Mouse (Mus musculus): ENCODE measurements around the gene Lrrc7. TPM values are rescaled to one million over a fixed set of nuclear protein-coding genes. Genes with fewer than 3 reads are reported as not detected.

Lrrc7 gene
- polyA plus RNA-seq, 2 experiments: 1.0 to 1.5 TPM

DNA sequence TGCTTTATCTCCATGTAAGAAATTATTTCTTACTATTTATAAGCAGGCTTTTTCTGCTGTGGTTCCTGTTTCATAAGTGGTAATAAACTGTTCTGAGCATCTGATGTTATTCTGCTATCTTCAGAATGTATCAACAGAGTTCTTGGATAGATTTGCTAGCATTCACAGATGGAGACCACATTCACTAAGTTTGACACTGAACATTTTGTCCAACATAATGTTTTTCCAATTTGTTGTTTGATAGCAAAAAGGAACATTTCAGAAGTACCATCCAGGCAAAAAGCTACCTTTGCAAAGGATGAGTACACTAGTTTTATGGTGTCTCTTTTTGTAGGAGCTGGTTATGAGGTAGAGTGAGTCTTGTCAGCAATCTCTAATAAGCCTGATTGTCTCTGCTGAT, 170.5 kb downstream of the Lrrc7 start:
- no peak overlapping the region for H3K27ac ChIP-seq (replicated peaks; ENCODE audit: low read depth, low read length)

DNA sequence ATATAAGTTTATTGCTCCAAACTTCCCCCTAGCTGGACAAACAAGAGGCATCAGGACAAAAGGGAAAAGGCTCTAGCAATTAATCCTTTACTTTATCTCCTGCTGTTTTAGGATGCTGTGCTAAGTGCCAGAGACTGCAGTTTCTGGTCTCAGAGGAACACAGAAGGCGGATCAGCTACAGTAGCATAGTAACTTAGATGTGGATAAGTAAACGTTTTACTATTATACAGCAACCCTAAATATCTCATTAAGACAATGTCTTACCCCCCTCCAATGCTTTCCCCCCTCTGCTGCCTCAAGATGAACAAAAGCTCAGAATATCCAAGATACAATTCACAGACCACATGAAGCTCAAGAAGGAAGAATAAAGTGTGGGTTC, 174.0 kb downstream of the Lrrc7 start:
- H3K4me2 ChIP-seq (replicated peaks; ENCODE audit: low read depth, low read length, severe bottlenecking): no peak overlapping the region
- DNase-seq (ENCODE audit: low spot score) (no peak), ATAC-seq (ENCODE audit: low FRiP score, low read depth) (no peak)
- H3K27ac ChIP-seq (replicated peaks; ENCODE audit: low read depth, low read length): no peak overlapping the region
- H3K27me3 ChIP-seq (ENCODE audit: control insufficient read depth, insufficient read depth, low read length): no peaks in the 10 kb centered on the region
- no peaks in the 10 kb centered on the region for H3K4me1 ChIP-seq (ENCODE audit: control insufficient read depth, insufficient read depth, low read length)
- H3K4me3 ChIP-seq (replicated peaks; ENCODE audit: low read length): no peak overlapping the region
- 30% methylated on average over 2 of the region's 2 CpGs for WGBS
- H3K9ac ChIP-seq (ENCODE audit: low read depth, low read length, severe bottlenecking): no peak overlapping the region
- H3K9me3 ChIP-seq (ENCODE audit: control insufficient read depth, low read length): no peaks in the 10 kb centered on the region
- H3K36me3 ChIP-seq (ENCODE audit: control insufficient read depth, insufficient read depth, low read length): no peaks in the 10 kb centered on the region
- no peak for TF ChIP-seq POLR2A (IDR thresholded peaks at IDR 0.05; ENCODE audit: borderline replicate concordance, extremely low read depth, insufficient read depth, insufficient read length)

More for the DNA sequence above, 170.5 kb downstream of the Lrrc7 start:
- Histone ChIP-seq H3K9ac (ENCODE audit: low read depth, low read length, severe bottlenecking) (no peak overlapping the region), H3K9me3 (ENCODE audit: control insufficient read depth, low read length) (no peaks in the 10 kb centered on the region), H3K27me3 (ENCODE audit: control insufficient read depth, insufficient read depth, low read length) (no peaks in the 10 kb centered on the region), H3K4me2 (replicated peaks; ENCODE audit: low read depth, low read length, severe bottlenecking) (no peak overlapping the region), H3K4me3 (replicated peaks; ENCODE audit: low read length) (no peak overlapping the region), H3K36me3 (ENCODE audit: control insufficient read depth, insufficient read depth, low read length) (no peaks in the 10 kb centered on the region), H3K4me1 (ENCODE audit: control insufficient read depth, insufficient read depth, low read length) (no peaks in the 10 kb centered on the region)
- DNase-seq (ENCODE audit: low spot score) (no peak), ATAC-seq (ENCODE audit: low FRiP score, low read depth) (no peak)
- TF ChIP-seq POLR2A (IDR thresholded peaks at IDR 0.05; ENCODE audit: borderline replicate concordance, extremely low read depth, insufficient read depth, insufficient read length): no peak

DNA sequence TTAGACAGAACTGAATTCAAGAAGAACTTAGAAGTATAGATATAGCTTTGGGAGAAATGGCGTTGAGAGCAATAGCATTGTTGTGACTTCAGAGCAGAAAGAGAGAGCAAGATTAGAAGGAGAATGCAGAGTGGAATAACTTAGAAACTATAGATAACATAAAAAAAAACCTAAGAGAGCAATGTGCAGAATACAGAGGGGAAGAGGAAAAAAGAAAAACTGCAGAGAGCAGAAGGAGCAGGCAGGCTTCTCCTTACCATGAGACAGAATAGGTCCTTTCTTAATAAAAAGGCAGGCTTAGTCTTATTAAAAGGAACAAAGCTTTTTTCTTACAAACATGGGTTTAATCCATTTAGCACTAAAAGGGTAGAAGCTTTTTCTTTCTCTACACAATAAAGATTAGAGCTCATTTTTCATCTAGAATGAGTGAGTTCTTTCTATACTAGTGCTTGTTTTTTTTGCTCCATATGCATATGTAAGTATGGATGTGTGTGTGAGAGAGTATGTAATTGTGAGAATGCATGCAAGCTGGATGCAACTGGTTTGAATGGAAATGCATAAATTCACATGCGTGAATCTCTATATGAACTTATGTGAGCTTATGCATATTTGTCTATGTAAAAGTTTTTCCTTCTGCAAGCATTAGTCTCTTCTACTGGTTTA, 174.5 kb downstream of the Lrrc7 start:
- no peak overlapping the region for H3K4me2 ChIP-seq (replicated peaks; ENCODE audit: low read depth, low read length, severe bottlenecking)
- H3K9me3 ChIP-seq (ENCODE audit: control insufficient read depth, low read length): no peaks in the 10 kb centered on the region
- H3K9ac ChIP-seq (ENCODE audit: low read depth, low read length, severe bottlenecking): no peak overlapping the region
- 70% methylated on average over 2 of the region's 2 CpGs for WGBS
- DNase-seq (ENCODE audit: low spot score): no peak
- no peak for TF ChIP-seq POLR2A (IDR thresholded peaks at IDR 0.05; ENCODE audit: borderline replicate concordance, extremely low read depth, insufficient read depth, insufficient read length)
- no peak overlapping the region for H3K27ac ChIP-seq (replicated peaks; ENCODE audit: low read depth, low read length)
- H3K36me3 ChIP-seq (ENCODE audit: control insufficient read depth, insufficient read depth, low read length): no peaks in the 10 kb centered on the region
- no peak for ATAC-seq (ENCODE audit: low FRiP score, low read depth)
- H3K27me3 ChIP-seq (ENCODE audit: control insufficient read depth, insufficient read depth, low read length): no peaks in the 10 kb centered on the region
- H3K4me1 ChIP-seq (ENCODE audit: control insufficient read depth, insufficient read depth, low read length): no peaks in the 10 kb centered on the region
- H3K4me3 ChIP-seq (replicated peaks; ENCODE audit: low read length): no peak overlapping the region

DNA sequence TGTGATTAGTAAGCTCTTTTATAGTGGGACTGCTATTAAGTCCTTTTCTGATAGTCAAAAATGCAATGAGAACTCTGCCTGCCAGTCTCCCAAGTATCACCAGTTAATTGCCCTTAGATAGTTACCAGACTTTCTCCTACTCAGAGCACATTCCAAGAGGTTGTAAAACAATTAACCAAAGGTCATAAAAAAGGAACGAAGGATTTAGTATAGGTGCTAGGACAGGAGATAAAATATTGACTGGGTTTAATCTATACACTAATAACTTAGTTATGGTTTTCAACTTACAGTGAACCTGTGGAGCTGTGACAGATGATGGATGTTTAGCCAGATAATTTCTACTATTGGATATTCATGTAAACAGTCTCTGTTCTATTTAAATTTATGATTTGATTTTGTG, 175.2 kb downstream of the Lrrc7 start:
- 0% methylated on average over 1 of the region's 1 CpGs for WGBS
- ATAC-seq (ENCODE audit: low FRiP score, low read depth) (no peak), DNase-seq (ENCODE audit: low spot score) (no peak)
- H3K36me3 ChIP-seq (ENCODE audit: control insufficient read depth, insufficient read depth, low read length): no peaks in the 10 kb centered on the region
- no peak overlapping the region for H3K9ac ChIP-seq (ENCODE audit: low read depth, low read length, severe bottlenecking)
- H3K9me3 ChIP-seq (ENCODE audit: control insufficient read depth, low read length): no peaks in the 10 kb centered on the region
- no peak for TF ChIP-seq POLR2A (IDR thresholded peaks at IDR 0.05; ENCODE audit: borderline replicate concordance, extremely low read depth, insufficient read depth, insufficient read length)
- H3K4me3 ChIP-seq (replicated peaks; ENCODE audit: low read length): no peak overlapping the region
- H3K4me2 ChIP-seq (replicated peaks; ENCODE audit: low read depth, low read length, severe bottlenecking): no peak overlapping the region
- H3K4me1 ChIP-seq (ENCODE audit: control insufficient read depth, insufficient read depth, low read length): no peaks in the 10 kb centered on the region
- H3K27me3 ChIP-seq (ENCODE audit: control insufficient read depth, insufficient read depth, low read length): no peaks in the 10 kb centered on the region
- no peak overlapping the region for H3K27ac ChIP-seq (replicated peaks; ENCODE audit: low read depth, low read length)

DNA sequence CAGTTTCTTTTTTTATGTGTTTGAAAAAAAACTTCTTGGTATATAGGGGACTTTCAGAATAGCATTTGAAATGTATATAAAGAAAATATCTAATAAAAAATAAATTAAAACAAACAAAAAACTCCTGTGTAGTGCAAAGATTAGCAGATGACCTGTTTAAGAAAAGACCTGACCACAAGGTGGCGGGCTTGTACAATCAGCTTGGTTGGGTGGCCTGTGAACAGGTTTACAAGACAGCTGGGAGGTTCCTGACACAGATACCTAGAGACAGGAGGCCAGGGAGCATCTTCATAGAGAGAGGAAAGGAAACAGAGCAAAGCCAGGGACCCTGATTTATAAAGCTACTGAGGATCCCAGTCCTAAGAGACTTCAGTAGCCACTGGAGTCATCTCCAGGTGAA, 186.1 kb downstream of the Lrrc7 start:
- Histone ChIP-seq H3K4me1 (ENCODE audit: control insufficient read depth, insufficient read depth, low read length) (no peaks in the 10 kb centered on the region), H3K4me3 (replicated peaks; ENCODE audit: low read length) (no peak overlapping the region), H3K4me2 (replicated peaks; ENCODE audit: low read depth, low read length, severe bottlenecking) (no peak overlapping the region), H3K9ac (ENCODE audit: low read depth, low read length, severe bottlenecking) (no peak overlapping the region), H3K27ac (replicated peaks; ENCODE audit: low read depth, low read length) (no peak overlapping the region), H3K27me3 (ENCODE audit: control insufficient read depth, insufficient read depth, low read length) (no peaks in the 10 kb centered on the region), H3K36me3 (ENCODE audit: control insufficient read depth, insufficient read depth, low read length) (no peaks in the 10 kb centered on the region), H3K9me3 (ENCODE audit: control insufficient read depth, low read length) (no peaks in the 10 kb centered on the region)
- ATAC-seq (ENCODE audit: low FRiP score, low read depth) (no peak), DNase-seq (ENCODE audit: low spot score) (no peak)
- 2% methylated on average over 1 of the region's 1 CpGs for WGBS
- no peak for TF ChIP-seq POLR2A (IDR thresholded peaks at IDR 0.05; ENCODE audit: borderline replicate concordance, extremely low read depth, insufficient read depth, insufficient read length)

DNA sequence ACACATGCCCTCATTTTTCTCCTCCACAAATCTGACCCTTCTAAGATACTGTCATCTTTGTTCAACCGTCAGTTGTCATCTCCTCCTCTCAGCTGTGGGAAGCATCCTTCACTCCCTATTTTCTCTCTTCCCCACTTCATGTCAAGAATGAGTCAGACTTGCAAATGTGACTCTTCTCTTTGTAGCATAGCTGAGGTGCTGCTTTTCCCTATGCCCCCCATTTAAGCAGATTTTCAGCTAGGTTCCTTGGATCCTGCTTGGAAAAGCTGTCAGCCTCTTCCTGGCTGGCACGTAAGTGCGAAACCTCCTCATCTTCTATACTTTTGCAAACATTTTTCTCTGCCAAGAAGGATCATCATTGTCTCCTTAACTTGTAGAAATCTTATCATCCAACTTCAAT, 192.9 kb downstream of the Lrrc7 start:
- ATAC-seq (ENCODE audit: low FRiP score, low read depth) (no peak), DNase-seq (ENCODE audit: low spot score) (no peak)
- no peak for TF ChIP-seq POLR2A (IDR thresholded peaks at IDR 0.05; ENCODE audit: borderline replicate concordance, extremely low read depth, insufficient read depth, insufficient read length)
- Histone ChIP-seq H3K27ac (replicated peaks; ENCODE audit: low read depth, low read length) (no peak overlapping the region), H3K9me3 (ENCODE audit: control insufficient read depth, low read length) (no peaks in the 10 kb centered on the region), H3K4me1 (ENCODE audit: control insufficient read depth, insufficient read depth, low read length) (no peaks in the 10 kb centered on the region), H3K4me3 (replicated peaks; ENCODE audit: low read length) (no peak overlapping the region), H3K4me2 (replicated peaks; ENCODE audit: low read depth, low read length, severe bottlenecking) (no peak overlapping the region), H3K27me3 (ENCODE audit: control insufficient read depth, insufficient read depth, low read length) (no peaks in the 10 kb centered on the region), H3K36me3 (ENCODE audit: control insufficient read depth, insufficient read depth, low read length) (no peaks in the 10 kb centered on the region), H3K9ac (ENCODE audit: low read depth, low read length, severe bottlenecking) (no peak overlapping the region)
- WGBS: 86% methylated on average over 3 of the region's 3 CpGs
